Mouse (Mus musculus): ENCODE data around the gene Nfix. TPM values are rescaled to one million over a fixed set of nuclear protein-coding genes. Genes with fewer than 3 reads are reported as not detected.

The Nfix gene
- polyA plus RNA-seq, 2 experiments from 2014 or later = 2.8 to 7.2 TPM

DNA sequence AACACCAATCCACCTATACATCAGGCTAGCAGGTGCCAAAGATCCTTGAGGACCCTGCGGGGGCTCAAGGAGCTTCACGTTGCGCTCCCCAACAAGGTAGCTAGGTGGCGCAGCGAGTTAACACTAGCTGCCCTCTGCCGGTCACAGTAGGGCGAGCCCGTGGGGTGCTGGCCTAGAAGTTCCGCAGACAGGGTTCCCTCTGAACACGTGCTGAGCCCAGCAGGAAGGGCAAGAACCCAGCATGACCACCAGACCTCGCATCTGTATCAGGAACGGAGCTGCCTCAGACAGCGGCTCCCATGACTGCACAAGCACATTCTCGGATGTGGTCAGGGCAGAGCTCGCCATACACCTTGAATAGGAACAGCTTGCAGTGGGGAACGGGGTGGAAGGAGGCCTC is 62.5 kb downstream of the Nfix start:
- ATAC-seq = peak; percentile 96

DNA sequence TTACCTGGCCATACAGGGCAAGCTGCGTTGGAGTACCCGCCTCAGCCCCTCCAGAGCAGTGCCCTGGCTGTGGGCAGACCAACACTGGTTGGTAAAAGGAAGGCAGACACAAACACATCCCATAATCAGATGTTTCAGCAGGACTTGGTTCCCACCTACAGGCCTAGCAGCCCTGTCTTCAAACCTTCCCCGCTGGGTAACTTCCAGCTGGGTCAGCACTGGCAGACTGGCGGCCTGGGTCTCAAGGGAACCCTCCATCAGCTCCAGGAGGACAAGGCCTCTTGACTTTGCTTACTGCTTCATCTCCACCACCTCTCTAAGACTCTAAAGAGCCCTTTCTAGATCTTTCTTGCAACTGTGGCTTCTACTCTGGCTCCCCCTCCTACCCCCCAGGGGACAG is 63.6 kb downstream of the Nfix start:
- ATAC-seq = no peak

DNA sequence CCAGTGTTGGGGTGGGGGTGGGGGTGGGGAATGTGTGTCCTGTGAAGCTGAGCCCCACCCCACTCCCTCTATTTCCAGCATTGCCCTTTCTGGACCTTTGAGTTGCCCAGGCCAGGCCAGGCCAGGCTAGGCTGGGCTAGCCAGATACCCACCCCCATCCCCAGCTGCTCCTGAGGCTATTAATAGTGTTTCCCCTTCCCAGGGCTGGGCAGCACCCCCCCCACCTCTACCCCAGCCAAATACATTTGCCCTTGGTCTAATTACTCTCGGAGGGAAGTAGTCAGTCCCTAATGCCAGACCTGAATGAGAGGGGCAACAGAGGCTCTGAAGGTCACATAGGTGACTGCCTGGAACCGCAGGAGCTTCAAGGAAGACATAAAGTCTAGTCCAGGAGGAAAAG is 64.5 kb downstream of the Nfix start:
- no peak for ATAC-seq

DNA sequence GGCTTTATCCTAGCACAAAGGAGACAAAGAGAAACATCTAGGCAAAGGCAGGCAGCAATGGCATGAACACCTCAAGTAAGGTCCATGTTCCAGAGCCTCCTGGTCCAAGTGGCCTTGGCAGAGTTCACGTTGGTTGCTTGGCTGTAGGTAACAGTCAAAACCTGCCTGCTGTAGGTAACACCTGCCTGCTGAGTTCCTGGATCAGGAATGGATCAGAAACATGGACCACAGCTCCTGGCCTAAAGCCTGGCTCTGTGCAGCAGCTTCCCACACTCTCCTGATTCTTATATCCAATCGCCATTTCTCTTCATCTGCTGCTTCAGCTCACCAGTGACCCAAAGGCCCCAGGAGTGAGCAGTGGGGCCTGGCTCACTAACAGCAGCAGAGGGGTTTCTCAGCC is 65.5 kb downstream of the Nfix start:
- no peak for ATAC-seq

DNA sequence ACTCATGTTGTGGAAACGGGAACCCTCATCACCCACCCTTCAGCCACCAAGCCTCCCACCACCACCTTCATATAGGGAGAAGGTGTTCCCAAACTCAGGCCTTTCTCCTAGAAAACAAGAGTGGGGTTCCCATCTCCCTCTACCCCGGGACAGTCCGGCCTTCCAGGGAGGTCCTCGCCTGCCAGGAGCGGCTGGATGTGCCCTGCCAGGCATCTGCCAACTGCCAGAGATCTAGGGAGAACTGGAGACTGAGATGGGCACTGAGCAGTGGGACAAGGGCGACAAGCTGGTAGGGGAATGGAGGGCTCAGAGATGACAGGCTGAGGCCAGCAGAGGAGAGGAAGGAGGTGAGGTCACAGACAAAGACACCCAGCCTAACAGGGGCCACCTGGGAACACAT is 66.2 kb downstream of the Nfix start:
- ATAC-seq = no peak

DNA sequence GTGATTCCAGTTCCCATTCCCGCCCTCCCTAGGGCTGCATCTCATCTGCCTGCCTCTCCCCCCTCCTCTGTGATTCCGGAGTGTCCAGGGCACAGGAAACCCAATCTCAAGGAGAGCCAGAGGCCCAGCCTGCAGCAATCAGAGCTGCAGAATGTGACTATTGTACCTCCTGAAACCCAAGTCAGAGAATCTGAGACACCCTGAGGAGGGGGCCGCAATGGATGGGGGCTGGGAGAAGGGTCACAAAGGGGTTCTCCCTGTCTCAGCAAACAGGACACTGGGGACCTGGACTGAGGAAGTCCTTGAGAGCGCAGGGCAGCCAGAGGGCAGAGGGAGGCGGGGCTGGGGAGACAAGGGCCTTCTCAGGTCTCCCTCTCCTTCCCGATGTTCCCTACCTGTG is 67.1 kb downstream of the Nfix start:
- ATAC-seq = no peak

DNA sequence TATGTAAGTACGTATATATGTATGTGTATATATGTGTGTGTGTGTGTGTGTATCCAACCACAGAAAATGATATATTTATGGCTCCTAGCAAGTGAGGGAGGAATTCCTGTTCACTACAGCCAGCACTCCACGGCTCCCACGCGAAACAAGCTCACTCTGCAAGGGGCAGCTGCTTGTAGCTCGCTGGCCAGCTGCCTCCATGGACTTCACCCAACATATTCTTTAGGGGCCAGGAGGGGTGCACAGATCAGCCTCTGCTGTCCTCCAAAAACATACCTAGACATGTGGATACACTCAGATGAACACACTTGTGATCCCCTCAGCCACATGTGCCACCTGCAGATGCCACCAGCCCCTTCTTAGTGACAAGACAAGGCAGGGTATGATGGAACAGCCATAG is 67.6 kb downstream of the Nfix start:
- no peak for ATAC-seq

DNA sequence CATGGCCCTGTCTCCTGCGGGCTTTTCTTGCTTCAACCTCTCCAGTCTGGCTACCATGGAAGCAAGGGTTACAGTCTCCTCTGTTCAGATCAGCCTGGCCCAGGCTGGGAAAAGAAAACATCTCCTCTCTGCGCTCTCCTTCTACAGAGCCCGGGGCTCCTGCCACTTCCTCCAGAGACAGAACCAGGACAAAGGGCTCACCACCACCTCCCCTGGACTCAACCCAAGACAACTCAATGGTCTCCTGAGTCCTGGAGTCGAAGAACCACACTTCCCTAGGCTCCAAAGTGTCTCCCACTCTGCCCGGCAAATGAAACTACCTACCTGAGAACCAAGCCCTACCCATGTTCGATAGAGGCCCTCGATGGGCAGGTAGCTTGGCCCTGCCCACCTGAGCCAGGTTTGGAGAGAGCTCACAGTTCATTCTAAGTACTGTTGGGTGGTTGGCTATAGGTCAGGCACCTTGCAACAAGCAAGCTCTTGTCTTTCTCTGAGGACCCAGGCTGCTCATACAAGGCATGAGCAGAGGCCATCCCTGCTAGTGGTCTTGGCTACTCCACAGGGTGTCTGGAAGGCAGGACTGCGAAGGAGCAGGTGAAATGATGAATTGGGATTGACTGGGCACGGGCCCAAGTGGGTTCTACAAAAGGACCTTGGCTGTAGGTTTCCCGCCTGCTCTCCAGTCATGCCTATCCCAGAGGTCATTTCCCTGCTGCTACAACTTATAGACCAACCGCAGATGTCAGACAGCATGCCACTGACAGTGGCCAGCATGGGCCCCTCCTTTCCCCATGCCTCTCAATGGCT is 68.6 kb downstream of the Nfix start:
- no peak for ATAC-seq

DNA sequence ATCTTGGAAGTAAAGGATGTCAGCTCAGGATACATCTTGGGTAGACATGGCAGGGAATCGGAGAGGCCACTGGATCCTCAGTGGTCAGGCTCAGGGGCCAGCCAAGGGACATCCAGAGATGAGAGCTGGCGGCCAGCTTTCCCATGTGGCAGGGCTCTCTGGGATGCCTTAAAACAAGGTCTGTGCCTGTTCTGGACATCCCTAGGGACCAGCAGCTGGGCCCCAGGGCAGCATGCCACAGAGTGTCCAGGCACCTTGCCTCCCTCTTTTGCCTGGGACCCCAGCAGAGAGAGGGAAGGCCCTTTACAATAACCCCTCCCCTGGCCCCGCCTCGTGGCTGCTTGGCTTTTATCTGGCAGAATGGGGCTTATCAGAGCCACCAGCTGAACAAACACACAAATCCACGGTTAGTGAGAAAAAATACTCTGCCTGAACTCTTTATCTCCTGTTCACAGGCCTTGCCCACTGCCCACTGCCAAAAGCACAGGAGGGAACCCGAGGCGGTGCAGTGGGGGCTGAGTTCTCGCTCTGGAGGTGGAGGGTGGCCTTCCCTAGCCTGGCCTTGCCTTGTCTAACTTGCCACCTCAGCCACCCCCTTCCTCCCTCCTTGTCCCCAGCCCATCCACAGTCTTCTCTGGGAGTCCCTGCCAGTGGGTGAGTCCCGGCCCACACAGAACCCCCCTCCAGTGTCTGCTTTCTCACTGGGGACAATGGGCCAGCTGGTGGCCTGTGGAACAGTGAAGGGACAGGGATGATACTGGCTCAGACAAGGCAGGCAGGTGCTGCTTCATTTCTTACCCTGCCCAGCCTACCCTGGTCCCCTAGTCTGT is 69.4 kb downstream of the Nfix start:
- no peak for ATAC-seq

DNA sequence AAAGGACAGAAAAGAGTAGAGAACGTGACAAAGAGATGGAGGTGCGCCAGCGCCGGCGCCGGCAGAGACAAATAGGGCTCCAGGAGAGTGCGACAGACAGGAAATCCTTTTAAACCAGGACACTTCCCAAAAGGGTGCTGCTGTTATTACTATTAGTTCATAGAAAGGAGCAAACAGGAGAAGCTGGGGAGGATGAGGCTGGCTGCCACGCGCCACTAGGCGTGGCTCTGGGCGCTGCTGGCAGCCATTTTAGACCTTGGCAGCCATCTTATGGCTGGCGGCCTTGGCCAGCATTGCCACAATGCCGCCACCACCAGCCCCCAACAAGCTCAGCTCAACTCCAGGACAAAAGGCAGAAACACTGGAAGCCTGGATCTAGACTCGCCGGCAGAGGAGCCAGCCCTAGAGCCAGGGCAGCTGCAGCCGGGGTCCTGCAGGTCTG is 70.2 kb downstream of the Nfix start:
- no peak for ATAC-seq

DNA sequence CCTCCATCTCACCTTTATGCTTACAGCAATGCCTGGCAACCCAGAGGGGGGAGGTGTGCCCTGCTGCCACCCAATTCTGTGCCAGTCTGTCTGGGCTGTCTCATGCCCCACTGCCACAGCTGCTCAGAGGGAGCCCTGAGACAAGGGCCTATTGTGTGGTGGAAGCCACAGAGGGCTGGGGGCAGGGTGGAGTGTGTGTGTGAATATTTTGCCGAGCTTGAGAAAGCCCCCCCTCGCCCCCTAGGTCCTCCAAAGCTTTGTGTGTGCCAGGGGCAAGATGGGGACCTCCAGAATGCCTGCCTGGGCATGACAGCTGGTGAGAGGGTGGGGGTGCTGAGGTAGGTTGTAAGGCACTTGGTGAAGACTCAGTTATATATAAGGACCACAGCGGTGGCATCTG is 71.7 kb downstream of the Nfix start:
- no peak for ATAC-seq

DNA sequence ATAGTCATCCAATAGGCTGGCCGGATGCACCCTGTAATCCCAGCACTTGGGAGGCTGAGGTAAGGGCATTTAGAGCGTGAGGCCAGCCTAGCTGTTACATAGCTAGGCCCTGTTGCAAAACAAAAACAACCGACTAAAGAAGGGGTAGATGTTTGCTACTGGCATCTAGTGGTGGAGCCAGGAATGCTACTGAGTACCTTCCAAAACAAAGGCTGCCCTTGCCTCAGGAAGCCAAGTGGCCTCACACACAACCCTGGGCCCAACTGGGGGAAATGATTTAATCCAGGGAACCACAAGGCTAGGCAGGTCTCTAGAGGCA is 74.2 kb downstream of the Nfix start:
- ATAC-seq = peak; percentile 22

DNA sequence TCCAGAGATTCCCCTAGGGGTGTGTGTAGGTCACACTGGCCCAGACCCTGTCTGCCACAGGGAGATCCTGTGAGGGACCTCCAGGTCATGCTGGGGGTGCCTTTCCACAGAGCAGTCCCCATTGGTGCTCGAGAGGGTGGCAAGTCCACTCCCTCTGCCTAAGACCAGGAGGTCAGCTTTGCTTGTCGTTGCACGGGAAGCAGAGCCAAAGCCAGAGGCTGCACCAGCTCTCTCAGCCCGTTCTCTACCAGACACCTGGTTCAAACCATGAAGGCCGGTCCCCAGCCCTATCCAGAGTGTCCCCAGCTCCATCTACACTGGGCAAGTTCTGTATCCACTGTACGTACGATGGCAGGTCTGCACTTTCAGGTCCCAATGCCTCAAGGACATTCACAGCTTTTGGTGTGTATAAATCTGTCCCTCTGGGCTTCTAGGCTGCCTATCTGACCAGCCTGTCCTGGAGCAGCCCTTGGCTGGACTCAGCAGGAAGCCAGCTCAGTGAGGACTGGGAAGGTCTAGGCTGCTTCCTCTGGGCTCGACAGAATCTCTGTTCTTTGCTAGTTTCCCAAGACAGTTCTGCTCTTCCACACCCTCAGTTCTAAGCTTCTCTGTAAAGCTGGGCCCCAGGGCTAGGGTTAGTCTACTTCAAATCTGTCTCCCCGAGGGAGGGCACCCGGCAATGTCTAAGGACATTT is 74.8 kb downstream of the Nfix start:
- no peak for ATAC-seq

DNA sequence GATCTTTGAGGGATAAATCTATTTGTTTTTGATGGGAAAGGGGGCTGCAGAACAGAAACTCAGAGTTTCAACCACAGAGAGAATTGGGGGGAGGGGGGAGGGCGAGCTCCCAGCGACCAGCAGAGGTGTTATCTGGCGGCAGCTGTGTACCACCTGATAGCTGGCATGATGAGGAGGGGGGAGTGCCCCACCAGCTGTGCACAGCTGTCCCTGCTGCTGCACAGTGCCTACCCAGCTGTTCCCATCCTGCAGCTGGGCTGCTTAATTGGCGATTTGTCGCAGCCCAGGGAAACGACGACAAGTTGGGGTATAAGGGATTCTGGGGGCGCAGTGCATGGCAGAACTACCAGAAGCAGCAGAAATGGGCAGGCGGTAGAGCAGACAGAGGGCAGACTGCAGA is 75.5 kb downstream of the Nfix start:
- ATAC-seq = no peak

DNA sequence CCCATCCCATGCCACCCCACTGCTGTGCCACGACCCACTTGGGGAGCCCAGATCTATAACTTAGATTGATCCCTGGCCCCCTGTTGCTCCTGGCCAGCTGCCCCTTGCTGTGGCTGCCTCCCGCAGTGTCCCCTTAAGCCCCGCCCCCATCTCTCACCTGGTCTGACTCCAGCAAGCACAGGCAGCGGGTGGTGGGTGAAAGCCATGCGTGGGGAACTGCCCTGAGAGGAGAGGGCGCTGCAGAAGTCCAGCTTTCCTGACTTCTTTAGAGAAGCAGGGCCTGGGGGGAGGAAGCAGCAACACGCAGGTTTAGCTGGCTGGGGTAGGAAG is 76.6 kb downstream of the Nfix start:
- peak; percentile 35 for ATAC-seq

DNA sequence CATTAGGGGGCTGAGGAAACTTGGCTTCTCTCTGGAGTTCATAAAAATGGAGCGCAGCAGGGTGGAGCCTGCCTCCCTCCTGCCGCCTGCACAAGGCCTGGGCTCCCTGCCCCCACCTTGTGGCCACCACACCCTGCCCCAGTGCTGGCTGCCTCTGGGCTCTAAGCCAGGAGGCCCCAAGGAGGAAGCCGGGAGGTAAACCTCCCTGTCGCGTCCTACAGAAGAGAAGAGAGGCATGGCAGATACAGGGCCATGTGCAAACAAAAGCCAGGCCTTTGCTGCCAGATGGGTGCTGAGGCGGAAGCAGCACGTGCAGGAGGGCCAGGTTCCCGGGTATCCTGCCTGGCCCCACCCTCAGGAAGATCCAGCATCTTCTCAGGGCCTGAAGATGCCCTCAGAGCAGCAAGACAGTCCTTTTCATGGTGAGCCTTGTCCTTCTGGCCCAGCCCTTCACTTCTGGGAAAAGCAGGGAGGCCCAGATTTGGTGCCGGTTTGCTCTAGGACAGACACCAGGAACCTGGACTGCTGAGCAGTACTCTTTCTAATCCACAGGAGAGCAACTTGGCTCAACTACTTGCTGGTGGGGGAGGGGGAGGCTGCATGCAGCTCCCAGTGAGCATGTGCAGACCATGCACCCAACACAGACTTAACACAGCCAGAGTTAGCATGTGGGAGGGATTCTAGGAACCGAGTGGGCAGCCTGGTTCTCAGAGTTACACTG is 77.1 kb downstream of the Nfix start, which contains the start of gene G430095P16Rik:
Gene G430095P16Rik, plus strand, starts transcription at position 158 of the 721 bp plus-strand sequence.
- ATAC-seq = peak; percentile 87

DNA sequence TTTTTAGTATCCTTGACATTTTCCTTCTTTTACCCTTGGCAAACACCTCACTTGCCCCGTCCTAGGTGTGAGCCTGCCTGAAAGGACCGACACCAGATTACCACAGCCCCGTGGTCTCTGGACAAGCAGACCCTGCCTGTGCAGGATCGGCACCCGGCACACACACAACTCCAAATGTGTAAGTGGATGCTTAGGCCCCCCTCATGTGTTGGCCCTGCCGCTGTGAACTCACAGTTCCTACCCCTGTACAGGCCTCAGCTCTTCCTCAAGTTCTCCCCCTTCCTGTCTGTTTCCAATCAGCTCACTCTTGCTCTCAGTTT is 77.7 kb downstream of the Nfix start:
- no peak for ATAC-seq

DNA sequence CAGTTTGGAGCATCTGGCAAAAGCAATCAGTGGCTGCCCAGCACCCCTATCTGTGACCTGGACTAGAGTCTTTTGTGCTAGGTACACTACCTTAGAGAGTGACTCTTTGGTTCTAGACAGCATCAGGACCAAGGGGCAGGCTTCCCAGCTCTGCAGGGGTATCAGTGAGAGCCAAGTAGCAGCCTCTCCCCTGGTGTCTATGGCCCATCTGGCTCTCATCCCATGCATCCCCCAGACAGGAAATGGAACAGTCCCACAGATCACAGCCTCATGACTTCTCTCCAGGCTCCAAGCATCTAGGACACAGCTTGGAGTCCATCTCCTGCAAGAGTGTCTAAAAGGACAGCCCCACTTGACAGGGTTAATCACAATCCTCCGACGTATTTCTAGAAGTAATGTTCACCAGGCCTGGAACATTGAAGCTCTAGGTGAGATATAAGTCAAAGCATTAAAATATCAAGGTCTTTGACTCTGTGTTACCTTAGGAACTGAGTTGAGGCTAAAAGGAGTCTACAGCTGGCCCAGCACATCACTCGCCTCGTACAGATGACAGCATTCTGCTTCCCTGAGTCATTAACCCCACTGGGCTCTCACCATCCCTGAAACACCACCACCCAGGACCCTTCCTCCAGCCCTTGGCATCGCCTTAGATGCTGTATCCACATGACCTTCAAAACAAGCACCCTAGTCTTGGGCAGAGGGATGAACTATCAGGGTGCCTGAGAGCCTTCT is 81.0 kb downstream of the Nfix start:
- ATAC-seq = no peak

DNA sequence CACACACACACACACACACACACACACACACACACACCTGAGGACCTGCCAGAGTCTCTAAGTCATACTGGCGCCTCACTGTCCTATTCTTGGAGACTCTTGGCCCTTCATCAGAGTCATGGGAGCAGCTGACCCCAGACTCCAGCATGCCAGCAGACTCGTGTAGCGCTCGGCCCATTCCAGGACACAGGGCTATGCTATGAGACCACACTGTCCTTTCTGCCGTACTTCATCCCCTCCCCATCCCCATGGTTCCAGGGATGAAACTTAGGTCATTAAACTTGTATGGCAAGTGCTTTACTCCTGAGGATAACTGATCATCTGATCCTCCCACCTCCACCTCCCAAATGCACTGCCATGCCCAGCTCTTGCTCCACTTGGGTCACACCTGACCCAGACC is 81.7 kb downstream of the Nfix start:
- ATAC-seq = no peak

DNA sequence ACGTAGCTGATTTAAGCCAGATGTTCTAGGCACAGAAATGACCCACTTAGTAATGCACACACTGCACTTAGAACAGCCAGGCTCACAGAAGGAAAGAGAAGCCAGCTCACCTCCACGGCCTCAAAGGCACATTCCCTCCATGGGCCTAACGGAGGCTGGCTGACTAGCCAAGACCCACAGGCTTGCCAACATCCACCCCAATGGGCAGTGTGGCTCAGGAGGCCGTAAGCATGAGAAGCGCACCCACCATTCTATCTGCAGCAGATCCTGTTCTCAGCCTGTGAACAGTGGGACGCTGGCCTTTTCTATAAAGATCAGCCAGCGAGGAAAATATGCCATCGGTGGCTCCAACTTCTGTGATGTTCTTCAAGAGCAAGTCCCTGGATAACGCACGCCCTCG is 83.4 kb downstream of the Nfix start:
- no peak for ATAC-seq

DNA sequence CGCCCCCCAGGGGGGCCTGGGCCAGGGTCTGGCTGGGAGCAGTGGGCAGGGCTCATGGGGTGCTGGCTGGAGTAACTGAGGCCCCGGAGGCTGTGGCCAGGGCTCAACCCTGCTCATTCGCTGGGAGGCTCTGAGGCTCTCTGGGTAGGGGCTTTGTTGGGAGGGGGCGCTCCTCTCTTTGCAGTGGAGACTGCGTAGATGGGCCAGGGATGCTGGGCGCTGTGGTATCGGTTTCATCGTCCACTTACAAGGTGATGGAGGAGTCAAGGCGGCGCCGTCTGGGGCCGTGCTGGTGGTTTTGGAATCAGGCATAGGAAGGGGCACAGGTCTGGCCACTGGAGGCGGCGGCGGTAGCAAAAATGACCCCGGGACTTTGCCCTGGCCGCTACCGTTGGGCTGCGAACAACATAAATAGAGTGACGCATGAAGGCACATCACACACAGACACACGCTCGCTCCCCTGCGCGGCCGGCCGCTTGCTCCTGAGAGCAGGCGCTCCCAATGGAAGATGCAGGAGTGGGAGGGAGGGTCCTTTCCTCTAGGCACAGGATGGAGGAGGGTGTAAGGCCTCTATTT is 84.2 kb downstream of the Nfix start:
- ATAC-seq = no peak

DNA sequence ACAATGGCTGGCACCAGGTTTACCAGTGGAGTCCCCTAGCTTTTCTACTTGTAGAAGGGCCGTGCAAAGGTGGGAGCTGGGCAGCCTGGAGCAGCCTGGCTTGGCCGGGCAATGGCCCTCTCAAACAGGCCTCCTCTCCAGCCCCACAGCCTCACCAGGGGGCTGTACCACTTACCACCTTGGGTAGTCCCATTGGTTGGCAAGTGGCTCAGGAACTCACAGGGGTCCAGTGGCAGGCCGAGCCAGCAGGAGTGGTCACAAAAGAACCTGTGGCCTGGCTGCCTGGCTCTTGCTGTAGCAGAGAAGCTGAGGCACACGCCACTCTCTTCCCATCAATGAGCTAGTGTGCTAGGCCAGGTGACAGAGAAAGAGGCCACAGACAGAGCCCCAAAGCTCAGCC is 86.0 kb downstream of the Nfix start:
- no peak for ATAC-seq

Data from CD4-positive, CD25-positive, alpha-beta regulatory T cell, adult 4 months (primary cell).